Mouse (Mus musculus): ENCODE results near the gene Xlr3c. TPM values are rescaled to one million over a fixed set of nuclear protein-coding genes. Genes with fewer than 3 reads are reported as not detected.
"Not testable (repeated sequence)": the region's sequence is repeated elsewhere in the genome, so short reads cannot be mapped to it uniquely, and the experiment has no call there.

Gene Xlr3c
- polyA plus RNA-seq (2015; fragmentation: Nextera tagmentation; extraction: Ambion mirVana), result not detected in 2 replicates

DNA sequence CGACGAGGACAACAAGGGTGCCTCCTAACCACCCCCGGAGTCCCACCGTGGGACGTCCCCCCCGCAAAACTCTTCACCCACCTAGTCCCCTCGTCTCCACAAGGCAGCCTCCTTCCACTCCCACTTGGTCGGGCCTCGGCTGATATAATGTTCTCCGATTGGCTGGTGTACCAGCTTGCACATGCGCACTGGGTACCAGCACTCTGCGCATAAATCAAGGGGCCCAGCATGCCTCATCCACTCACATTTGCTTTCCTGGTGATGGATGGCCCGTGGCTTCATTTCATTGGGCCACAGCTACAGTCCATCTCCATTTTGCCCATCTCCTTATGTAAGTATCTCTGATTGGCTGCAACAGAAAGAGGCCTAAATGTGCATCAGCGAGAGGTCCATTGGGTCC, at the start of gene Xlr3c:
Gene Xlr3c, minus strand, starts transcription at position 121 of the 400 bp plus-strand sequence.
- H3K27me3 ChIP-seq; H3K27ac ChIP-seq; H3K9me3 ChIP-seq (replicated peaks); H3K4me2 ChIP-seq; ATAC-seq (replicated peaks; ENCODE audit: low FRiP score); H3K4me1 ChIP-seq; H3K36me3 ChIP-seq; H3K4me3 ChIP-seq (replicated peaks); H3K9ac ChIP-seq: not testable (repeated sequence)
- 88% methylated on average over 14 of the region's 14 CpGs for WGBS

DNA sequence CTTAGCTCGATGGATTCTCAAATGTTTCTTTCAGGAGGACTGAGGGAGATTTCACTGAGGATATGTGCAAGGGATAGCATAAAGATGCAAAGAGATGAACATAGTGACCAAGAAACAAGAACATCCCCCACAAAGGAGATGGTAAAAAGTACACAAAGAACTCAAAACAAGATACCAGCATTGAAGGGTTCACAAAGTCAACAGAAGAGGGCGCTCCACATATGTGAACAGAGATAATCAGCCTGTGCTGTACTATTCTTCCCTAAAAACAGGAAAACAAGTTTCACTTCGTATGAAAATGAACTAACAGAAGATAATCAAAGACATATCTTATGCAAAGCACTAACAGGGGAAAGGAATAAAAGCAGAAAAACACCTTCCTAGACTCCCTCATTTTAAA, 47.3 kb upstream of the Xlr3c start:
- H3K4me2 ChIP-seq, result no peak overlapping the region
- H3K27ac ChIP-seq, result no peak overlapping the region

DNA sequence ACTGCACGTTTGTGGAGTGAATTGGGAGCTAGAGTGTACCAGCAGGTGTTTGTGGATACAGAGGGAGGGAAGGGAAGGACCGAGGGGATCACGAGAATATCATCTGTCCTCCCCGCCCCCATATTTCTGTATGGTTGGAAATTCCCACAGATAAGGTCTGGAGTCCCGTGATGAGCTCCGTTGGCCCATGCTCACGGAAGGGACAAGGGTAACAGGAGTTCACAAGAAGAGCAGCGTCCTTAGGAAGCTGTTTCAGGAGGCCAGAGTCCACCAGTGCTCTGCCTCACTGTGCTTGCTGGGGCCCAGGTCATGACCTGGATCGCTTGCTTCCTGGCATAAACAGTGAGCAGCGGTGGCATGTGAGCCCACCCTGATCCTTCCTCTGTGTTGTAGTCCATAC, 30.6 kb upstream of the Xlr3c start:
- WGBS, result 56% methylated on average over 10 of the region's 10 CpGs
- H3K27me3 ChIP-seq; ATAC-seq (replicated peaks; ENCODE audit: low FRiP score); H3K4me2 ChIP-seq; H3K27ac ChIP-seq; H3K36me3 ChIP-seq; H3K4me3 ChIP-seq (replicated peaks); H3K4me1 ChIP-seq; H3K9ac ChIP-seq; H3K9me3 ChIP-seq (replicated peaks): not testable (repeated sequence)

More for the DNA sequence above, 47.3 kb upstream of the Xlr3c start:
- no peak for ATAC-seq (replicated peaks; ENCODE audit: low FRiP score)
- WGBS, result 48% methylated on average over 3 of the region's 3 CpGs
- Histone ChIP-seq H3K4me3 (replicated peaks) (no peak overlapping the region), H3K27me3 (peaks cover 15% of the 10 kb centered on the region; the same call in 1 of the 2 replicates), H3K9me3 (replicated peaks) (no peaks in the 10 kb centered on the region), H3K9ac (no peak overlapping the region), H3K36me3 (no peaks in the 10 kb centered on the region), H3K4me1 (no peaks in the 10 kb centered on the region)

DNA sequence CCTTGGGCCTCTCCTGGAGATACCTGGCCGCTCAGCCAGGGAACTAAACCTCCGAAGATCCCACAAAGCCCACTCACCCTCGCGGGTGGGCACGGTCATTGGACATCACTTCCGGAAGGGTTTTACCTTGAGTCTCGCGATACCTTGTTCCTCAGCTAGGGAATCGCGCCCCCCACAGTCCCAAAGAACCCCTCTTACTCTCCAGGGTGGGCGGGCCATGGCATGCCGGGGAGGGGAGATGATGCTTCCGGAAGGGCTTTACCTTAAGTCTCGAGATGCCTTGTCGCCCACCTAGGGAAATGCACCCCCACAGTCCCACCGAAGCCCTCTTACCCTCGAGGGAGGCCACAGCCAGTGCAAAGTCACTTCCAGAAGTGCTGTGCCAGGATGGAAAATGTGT, 27.7 kb upstream of the Xlr3c start, which contains the start of the genes Xlr5a and Xlr5c:
Gene Xlr5a, minus strand, starts transcription at position 101 of the 400 bp plus-strand sequence.
Gene Xlr5c, minus strand, starts transcription at position 101 of the 400 bp plus-strand sequence.
- not testable (repeated sequence) for ATAC-seq (replicated peaks; ENCODE audit: low FRiP score); H3K27ac ChIP-seq; H3K4me2 ChIP-seq; H3K9me3 ChIP-seq (replicated peaks); H3K27me3 ChIP-seq; H3K9ac ChIP-seq; H3K4me1 ChIP-seq; H3K36me3 ChIP-seq; H3K4me3 ChIP-seq (replicated peaks)
- WGBS, result 90% methylated on average over 13 of the region's 17 CpGs

DNA sequence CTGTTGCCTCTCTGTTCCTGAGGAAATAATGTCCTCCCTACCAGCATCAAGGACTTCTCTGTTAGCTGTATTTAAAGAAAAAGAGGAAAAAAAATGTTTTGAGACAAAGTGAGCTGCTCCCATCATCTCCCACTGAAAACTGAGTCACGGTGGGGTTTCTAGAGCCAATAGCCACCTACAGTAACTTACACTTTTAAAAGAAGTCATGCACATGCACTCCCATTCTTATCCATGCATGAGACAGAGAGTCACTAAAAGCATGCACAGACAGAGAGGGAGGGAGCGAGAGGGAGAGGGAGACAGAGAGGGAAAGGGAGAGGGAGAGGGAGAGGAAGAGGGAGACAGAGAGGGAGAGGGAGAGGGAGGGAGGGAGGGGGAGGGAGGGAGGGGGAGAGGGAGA, 2.8 kb downstream of the Xlr3c start:
- H3K4me2 ChIP-seq; H3K27me3 ChIP-seq; H3K9me3 ChIP-seq (replicated peaks); H3K36me3 ChIP-seq; H3K4me3 ChIP-seq (replicated peaks); H3K27ac ChIP-seq; H3K9ac ChIP-seq; ATAC-seq (replicated peaks; ENCODE audit: low FRiP score); H3K4me1 ChIP-seq: not testable (repeated sequence)
- 89% methylated on average over 1 of the region's 2 CpGs for WGBS

DNA sequence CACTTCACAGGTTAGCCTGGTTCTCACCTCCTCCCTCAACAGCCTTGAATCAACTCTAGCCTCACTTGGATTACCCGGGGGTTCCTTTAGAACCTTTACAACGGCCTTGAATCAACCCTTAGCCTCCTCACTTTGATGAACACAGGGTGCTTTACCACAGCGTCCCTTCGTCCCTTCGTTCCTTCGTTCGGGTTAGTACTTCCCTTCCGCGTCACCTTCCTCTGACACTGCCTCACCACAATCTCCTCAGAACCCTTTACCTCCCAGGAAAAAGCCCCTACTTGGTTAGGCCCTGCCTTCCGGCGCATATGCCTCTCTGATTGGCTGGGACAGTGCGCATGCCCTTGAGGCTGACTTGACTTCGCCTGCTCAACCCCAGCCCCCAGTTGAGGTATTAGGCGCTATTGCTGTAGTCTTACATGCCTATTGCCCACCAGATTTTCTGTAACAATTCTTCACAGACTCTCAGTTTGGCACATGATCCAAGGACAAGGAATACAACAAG, 22.3 kb downstream of the Xlr3c start, which contains the start of gene Xlr4c:
Gene Xlr4c, minus strand, starts transcription at position 310 of the 505 bp plus-strand sequence.
- 87% methylated on average over 14 of the region's 14 CpGs for WGBS
- H3K4me1 ChIP-seq; H3K36me3 ChIP-seq; H3K4me2 ChIP-seq; H3K9ac ChIP-seq; H3K4me3 ChIP-seq (replicated peaks); ATAC-seq (replicated peaks; ENCODE audit: low FRiP score); H3K27ac ChIP-seq; H3K27me3 ChIP-seq; H3K9me3 ChIP-seq (replicated peaks): not testable (repeated sequence)

DNA sequence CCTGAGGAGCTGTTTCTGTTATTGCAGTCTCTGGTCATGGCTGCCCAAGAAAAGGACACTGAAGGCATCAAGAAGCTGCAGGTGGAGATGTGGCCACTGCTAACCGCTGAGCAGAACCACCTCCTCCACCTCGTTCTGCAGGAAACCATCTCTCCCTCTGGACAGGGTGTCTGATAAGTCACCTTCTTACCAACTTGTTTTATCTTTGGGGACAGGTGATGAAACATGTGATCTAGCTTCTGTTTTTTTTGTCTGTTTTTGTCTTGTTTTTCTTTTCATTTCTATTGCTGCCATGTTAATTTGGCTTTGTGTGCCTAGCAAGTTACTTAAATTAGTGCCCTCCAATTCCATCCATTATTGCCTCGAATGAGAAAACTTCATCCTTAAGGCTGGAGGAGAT, 35.9 kb downstream of the Xlr3c start:
- no peaks in the 10 kb centered on the region for H3K36me3 ChIP-seq
- 40% methylated on average over 3 of the region's 3 CpGs for WGBS
- peaks cover 25% of the 10 kb centered on the region for H3K27me3 ChIP-seq
- H3K4me1 ChIP-seq, result 0 out of 2 replicates have a peak, but pooled peaks cover 5% of the 10 kb centered on the region
- no peak for ATAC-seq (replicated peaks; ENCODE audit: low FRiP score)
- no peaks in the 10 kb centered on the region for H3K9me3 ChIP-seq (replicated peaks)
- H3K4me3 ChIP-seq (replicated peaks), result peak overlapping the region; percentile 65
- peak overlapping the region; percentile 82 for H3K4me2 ChIP-seq
- H3K27ac ChIP-seq, result no peak overlapping the region
- peak overlapping the region; percentile 51 for H3K9ac ChIP-seq

DNA sequence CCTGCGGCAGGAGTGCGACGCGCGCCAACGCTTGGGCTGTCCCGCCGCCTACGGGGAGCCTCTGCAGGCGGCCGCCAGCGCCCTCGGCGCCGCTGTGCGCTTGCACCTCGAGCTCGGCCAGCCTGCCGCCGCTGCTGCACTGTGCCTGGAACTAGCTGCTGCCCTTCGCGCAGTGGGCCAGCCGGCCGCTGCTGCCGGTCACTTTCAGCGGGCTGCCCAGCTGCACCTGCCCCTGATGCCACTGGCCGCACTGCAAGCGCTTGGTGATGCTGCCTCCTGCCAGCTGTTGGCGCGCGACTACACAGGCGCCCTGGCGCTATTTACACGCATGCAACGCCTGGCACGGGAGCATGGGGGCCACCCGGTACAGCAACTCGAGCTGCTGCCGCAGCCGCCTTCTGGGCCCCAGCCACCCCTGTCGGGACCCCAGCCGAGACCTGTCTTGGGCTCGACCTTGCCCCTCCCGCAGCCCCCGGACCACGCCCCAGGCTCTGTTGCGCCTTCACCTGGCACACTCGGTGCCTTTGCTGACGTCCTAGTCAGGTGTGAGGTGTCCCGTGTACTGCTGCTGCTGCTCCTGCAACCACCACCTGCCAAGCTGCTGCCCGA, 36.5 kb downstream of the Xlr3c start:
- Histone ChIP-seq H3K9me3 (replicated peaks) (no peaks in the 10 kb centered on the region), H3K4me1 (0 out of 2 replicates have a peak, but pooled peaks cover 5% of the 10 kb centered on the region), H3K9ac (peak overlapping the region; percentile 51), H3K4me3 (replicated peaks) (peak overlapping the region; percentile 65), H3K27ac (peak overlapping the region; percentile 87), H3K36me3 (no peaks in the 10 kb centered on the region), H3K27me3 (peaks cover 25% of the 10 kb centered on the region), H3K4me2 (peak overlapping the region; percentile 82)
- 18% methylated on average over 51 of the region's 51 CpGs for WGBS
- peak; percentile 73 for ATAC-seq (replicated peaks; ENCODE audit: low FRiP score)

DNA sequence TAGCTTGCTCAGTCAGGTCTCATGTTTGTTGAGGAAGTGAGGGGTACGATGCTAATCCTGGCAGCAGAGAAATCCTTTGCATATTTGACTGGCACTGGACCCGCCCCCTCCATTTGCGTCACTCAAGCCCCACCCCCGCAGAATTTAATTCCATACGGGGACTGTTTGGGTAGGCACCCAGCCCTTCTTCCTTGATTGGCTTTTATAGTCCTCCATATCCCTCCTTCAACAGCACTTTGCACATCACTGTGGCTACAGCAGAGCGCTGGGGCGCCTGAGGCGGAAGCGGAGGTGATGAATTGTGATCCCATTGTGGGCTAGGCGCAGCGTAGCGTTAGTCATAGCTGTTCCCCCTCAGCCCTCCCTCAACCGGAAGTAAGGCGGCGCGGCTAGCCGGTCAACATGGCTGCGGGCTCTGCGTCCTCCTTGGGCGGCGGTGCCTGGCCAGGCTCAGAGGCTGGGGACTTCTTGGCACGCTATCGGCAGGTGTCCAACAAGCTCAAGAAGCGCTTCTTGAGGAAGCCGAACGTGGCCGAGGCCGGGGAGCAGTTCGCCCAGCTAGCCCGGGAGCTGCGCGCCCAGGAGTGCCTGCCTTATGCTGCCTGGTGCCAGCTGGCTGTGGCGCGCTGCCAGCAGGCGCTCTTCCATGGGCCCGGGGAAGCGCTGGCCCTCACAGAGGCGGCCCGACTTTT, 37.1 kb downstream of the Xlr3c start, which contains the start of gene F8a:
Gene F8a, plus strand, starts transcription at position 378 of the 692 bp plus-strand sequence.
- H3K4me3 ChIP-seq (replicated peaks), result peak within 1 kb of the TSS; percentile 65
- no peaks in the 10 kb centered on the region for H3K9me3 ChIP-seq (replicated peaks)
- H3K27me3 ChIP-seq, result peaks cover 25% of the 10 kb centered on the region
- no peaks in the 10 kb centered on the region for H3K36me3 ChIP-seq
- 17% methylated on average over 37 of the region's 39 CpGs for WGBS
- H3K9ac ChIP-seq, result peak within 1 kb of the TSS; percentile 51
- ATAC-seq (replicated peaks; ENCODE audit: low FRiP score), result peak; percentile 97
- H3K27ac ChIP-seq, result peak within 1 kb of the TSS; percentile 87
- H3K4me2 ChIP-seq, result peak within 1 kb of the TSS; percentile 82
- H3K4me1 ChIP-seq, result 0 out of 2 replicates have a peak, but pooled peaks cover 5% of the 10 kb centered on the region

DNA sequence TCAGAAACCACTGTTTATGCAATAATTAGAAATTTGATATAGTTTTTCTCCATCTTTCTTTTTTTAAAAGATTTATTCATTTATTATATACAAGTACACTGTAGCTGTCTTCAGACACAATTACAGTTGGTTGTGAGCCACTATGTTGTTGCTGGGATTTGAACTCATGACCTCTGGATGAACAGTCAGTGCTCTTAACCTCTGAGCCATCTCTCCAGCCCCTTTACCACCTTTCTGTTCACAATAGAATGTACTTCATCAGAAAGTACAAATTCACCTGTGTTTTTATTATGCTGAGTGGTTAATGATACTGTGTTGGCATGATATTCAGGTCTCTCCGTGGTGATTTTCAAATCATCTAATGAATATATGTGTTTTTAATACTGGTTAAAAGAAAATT, 39.8 kb downstream of the Xlr3c start:
- no peaks in the 10 kb centered on the region for H3K9me3 ChIP-seq (replicated peaks)
- WGBS, result 61% methylated on average over 1 of the region's 1 CpGs
- H3K27ac ChIP-seq, result no peak overlapping the region
- no peak overlapping the region for H3K4me3 ChIP-seq (replicated peaks)
- H3K27me3 ChIP-seq, result peaks cover 21% of the 10 kb centered on the region
- H3K4me2 ChIP-seq, result no peak overlapping the region
- no peak for ATAC-seq (replicated peaks; ENCODE audit: low FRiP score)
- H3K36me3 ChIP-seq, result no peaks in the 10 kb centered on the region
- H3K9ac ChIP-seq, result no peak overlapping the region
- H3K4me1 ChIP-seq, result 0 out of 2 replicates have a peak, but pooled peaks cover 5% of the 10 kb centered on the region

DNA sequence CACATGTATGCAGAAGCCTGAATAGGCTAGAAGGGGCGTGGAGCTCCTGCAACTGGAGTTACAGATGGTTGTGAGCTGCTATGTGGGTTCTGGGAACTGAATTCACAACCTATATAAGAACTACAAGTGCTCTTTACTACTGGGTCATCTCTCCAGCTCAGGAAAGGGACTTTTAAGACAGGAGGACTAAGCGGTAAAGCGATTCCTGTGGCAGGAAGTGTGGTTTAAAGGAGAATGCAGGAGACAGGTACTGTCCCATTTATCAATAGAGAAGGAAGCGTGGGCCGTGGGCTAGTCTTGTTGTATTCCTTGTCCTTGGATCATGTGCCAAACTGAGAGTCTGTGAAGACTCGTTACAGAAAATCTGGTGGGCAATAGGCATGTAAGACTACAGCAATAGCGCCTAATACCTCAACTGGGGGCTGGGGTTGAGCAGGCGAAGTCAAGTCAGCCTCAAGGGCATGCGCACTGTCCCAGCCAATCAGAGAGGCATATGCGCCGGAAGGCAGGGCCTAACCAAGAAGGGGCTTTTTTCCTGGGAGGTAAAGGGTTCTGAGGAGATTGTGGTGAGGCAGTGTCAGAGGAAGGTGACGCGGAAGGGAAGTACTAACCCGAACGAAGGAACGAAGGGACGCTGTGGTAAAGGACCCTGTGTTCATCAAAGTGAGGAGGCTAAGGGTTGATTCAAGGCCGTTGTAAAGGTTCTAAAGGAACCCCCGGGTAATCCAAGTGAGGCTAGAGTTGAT, 51.2 kb downstream of the Xlr3c start, which contains the start of gene Xlr4b:
Gene Xlr4b, plus strand, starts transcription at position 515 of the 746 bp plus-strand sequence.
- ATAC-seq (replicated peaks; ENCODE audit: low FRiP score); H3K9me3 ChIP-seq (replicated peaks); H3K27ac ChIP-seq; H3K36me3 ChIP-seq; H3K4me3 ChIP-seq (replicated peaks); H3K9ac ChIP-seq; H3K4me2 ChIP-seq; H3K27me3 ChIP-seq; H3K4me1 ChIP-seq: not testable (repeated sequence)
- WGBS, result 80% methylated on average over 19 of the region's 19 CpGs

Measured in kidney, embryonic 15.5 days (tissue).